Comparison of ENCODE assay signal across 7 mouse cellular contexts in genomic region chr9:15034546-15035273, GRCm38 (mm10). TPM values are rescaled to one million over a fixed set of nuclear protein-coding genes. Genes with fewer than 3 reads are reported as not detected.
DNase-seq lines count a peak whose midpoint lies in the region; ATAC-seq and TF ChIP-seq lines count a peak whose summit lies in the region.

No protein-coding gene starts in this region.

- H3K9me3 ChIP-seq in lung, postnatal 0 days (ENCODE audit: low read length): no peaks in the 10 kb centered on the region
- H3K9me3 ChIP-seq in forebrain, postnatal 0 days (ENCODE audit: low read length): no peaks in the 10 kb centered on the region
- no peaks in the 10 kb centered on the region for H3K9me3 ChIP-seq in liver, embryonic 12.5 days (replicated peaks)

- no peak overlapping the region for H3K4me2 ChIP-seq in lung, postnatal 0 days (replicated peaks; ENCODE audit: low read depth, low read length)
- H3K4me2 ChIP-seq in forebrain, postnatal 0 days (ENCODE audit: low read depth): no peak overlapping the region
- no peak overlapping the region for H3K4me2 ChIP-seq in liver, embryonic 12.5 days

- WGBS in thymus, adult 2 months: 51% methylated on average over 7 of the region's 7 CpGs
- 48% methylated on average over 7 of the region's 7 CpGs for WGBS in lung, postnatal 0 days
- WGBS in forebrain, postnatal 0 days: 87% methylated on average over 7 of the region's 7 CpGs
- 54% methylated on average over 7 of the region's 7 CpGs for WGBS in liver, embryonic 12.5 days (ENCODE audit: insufficient replicate concordance)

- peak; percentile 72 for ATAC-seq in lung, postnatal 0 days
- no peak for ATAC-seq in forebrain, postnatal 0 days
- no peak for ATAC-seq in liver, embryonic 12.5 days

- TF ChIP-seq EP300 in lung, postnatal 0 days (IDR thresholded peaks at IDR 0.05): 0 out of 2 replicates have a peak, but pooled peaks have one; percentile 24

- no peak for TF ChIP-seq CTCF in thymus, adult 2 months (IDR thresholded peaks at IDR 0.05; ENCODE audit: borderline replicate concordance, control insufficient read depth, extremely low read depth, insufficient read depth, low read length, poor library complexity)
- no peak for TF ChIP-seq CTCF in lung, postnatal 0 days (IDR thresholded peaks at IDR 0.05)
- TF ChIP-seq CTCF in forebrain, postnatal 0 days (IDR thresholded peaks at IDR 0.05; ENCODE audit: low read depth): no peak

- H3K4me1 ChIP-seq in thymus, adult 2 months (replicated peaks; ENCODE audit: control insufficient read depth, insufficient read depth, low read length): no peaks in the 10 kb centered on the region
- H3K4me1 ChIP-seq in lung, postnatal 0 days (ENCODE audit: insufficient read depth, low read depth, low read length): peaks cover 6% of the 10 kb centered on the region; the same call in 1 of the 2 replicates
- 0 out of 2 replicates have a peak, but pooled peaks cover 3% of the 10 kb centered on the region for H3K4me1 ChIP-seq in forebrain, postnatal 0 days (ENCODE audit: insufficient read depth)
- H3K4me1 ChIP-seq in liver, embryonic 12.5 days: no peaks in the 10 kb centered on the region

- no peak for TF ChIP-seq POLR2A in thymus, adult 2 months (IDR thresholded peaks at IDR 0.05; ENCODE audit: control insufficient read depth, extremely low read depth, insufficient read depth, low read length, poor library complexity)

- no peak overlapping the region for H3K9ac ChIP-seq in lung, postnatal 0 days (replicated peaks; ENCODE audit: low read depth)
- no peak overlapping the region for H3K9ac ChIP-seq in forebrain, postnatal 0 days
- H3K9ac ChIP-seq in liver, embryonic 12.5 days: no peak overlapping the region

- no peak overlapping the region for H3K27ac ChIP-seq in thymus, adult 2 months (ENCODE audit: control insufficient read depth, insufficient read depth, low read length)
- H3K27ac ChIP-seq in lung, postnatal 0 days (ENCODE audit: low read length): no peak overlapping the region
- no peak overlapping the region for H3K27ac ChIP-seq in forebrain, postnatal 0 days (ENCODE audit: low read depth, low read length)
- no peak overlapping the region for H3K27ac ChIP-seq in liver, embryonic 12.5 days

- H3K4me3 ChIP-seq in thymus, adult 2 months (ENCODE audit: control insufficient read depth, insufficient read depth, low read length): no peak overlapping the region
- H3K4me3 ChIP-seq in lung, postnatal 0 days (ENCODE audit: low read depth, low read length): no peak overlapping the region
- no peak overlapping the region for H3K4me3 ChIP-seq in forebrain, postnatal 0 days (ENCODE audit: low read depth, low read length)
- no peak overlapping the region for H3K4me3 ChIP-seq in liver, embryonic 12.5 days

- no peaks in the 10 kb centered on the region for H3K27me3 ChIP-seq in thymus, adult 2 months (ENCODE audit: control insufficient read depth, insufficient read depth, low read length)
- H3K27me3 ChIP-seq in lung, postnatal 0 days (replicated peaks; ENCODE audit: insufficient read depth, low read length): no peaks in the 10 kb centered on the region
- no peaks in the 10 kb centered on the region for H3K27me3 ChIP-seq in forebrain, postnatal 0 days (ENCODE audit: insufficient read depth, low read length)
- no peaks in the 10 kb centered on the region for H3K27me3 ChIP-seq in liver, embryonic 12.5 days (replicated peaks)

- 0 out of 2 replicates have a peak, but pooled peaks cover 5% of the 10 kb centered on the region for H3K36me3 ChIP-seq in thymus, adult 2 months (ENCODE audit: control insufficient read depth, insufficient read depth, low read length)
- H3K36me3 ChIP-seq in lung, postnatal 0 days (ENCODE audit: insufficient read depth, low read length): no peaks in the 10 kb centered on the region
- H3K36me3 ChIP-seq in forebrain, postnatal 0 days (ENCODE audit: insufficient read depth): peaks cover 7% of the 10 kb centered on the region; the same call in 1 of the 2 replicates
- H3K36me3 ChIP-seq in liver, embryonic 12.5 days: no peaks in the 10 kb centered on the region

- peak; percentile 43 for DNase-seq in thymus, adult 2 months
- no peak for DNase-seq in thymus, postnatal 0 days (ENCODE audit: low spot score)
- DNase-seq in heart, adult 9 months (ENCODE audit: low spot score in 2 of 2): peak; percentile 55 to 65
- DNase-seq in lung, postnatal 0 days (ENCODE audit: low spot score): peak; percentile 43
- DNase-seq in frontal cortex, adult 2 months (ENCODE audit: extremely low spot score in 1 of 2, low spot score in 1 of 2): no peak
- DNase-seq in forebrain, postnatal 0 days: no peak

RNA-seq across cellular contexts. Expression of gene Panx1, which starts 10.6 kb away (rescaled TPM):
- 145 and 155 TPM in 2 replicates for polyA plus RNA-seq in thymus, adult 2 months (2012; rRNA removed)
- polyA plus RNA-seq in thymus, postnatal 0 days (2015; fragmentation: Nextera tagmentation; extraction: Ambion mirVana): 76.0 and 78.1 TPM in 2 replicates
- polyA plus RNA-seq in lung, postnatal 0 days (2015; fragmentation: Nextera tagmentation; extraction: Ambion mirVana): 19.7 and 20.0 TPM in 2 replicates
- polyA plus RNA-seq in frontal cortex, adult 2 months (2012; rRNA removed): 36.1 and 38.8 TPM in 2 replicates
- total RNA-seq in forebrain, postnatal 0 days (2014; rRNA removed): 112 and 125 TPM in 2 replicates
- polyA plus RNA-seq in forebrain, postnatal 0 days (2015; fragmentation: Nextera tagmentation; extraction: Ambion mirVana): 135 and 168 TPM in 2 replicates
- polyA plus RNA-seq in liver, embryonic 12.5 days (2016; fragmentation: Nextera tagmentation; extraction: Ambion mirVana): 13.1 and 14.1 TPM in 2 replicates

Comparison
In these comparisons a context has a peak if more than half of its experiments do, and no peak if none do; other contexts are left out.
1. DNase-seq: peak in thymus, adult 2 months (single experiment), heart, adult 9 months (2 of 2) and lung, postnatal 0 days (single experiment); none in thymus, postnatal 0 days (single experiment), frontal cortex, adult 2 months (0 of 2) and forebrain, postnatal 0 days (single experiment).